Mouse (Mus musculus): ENCODE data around the gene Tmem131l.

Gene Tmem131l

GRCm38 (mm10) chr3:83859071-83859470, 180.9 kb downstream of the Tmem131l start:
- DNase-seq (ENCODE audit: low spot score) = no peak

GRCm38 (mm10) chr3:83857621-83858020, 182.4 kb downstream of the Tmem131l start:
- no peak for DNase-seq (ENCODE audit: low spot score)

GRCm38 (mm10) chr3:83855643-83856042, 184.3 kb downstream of the Tmem131l start:
- no peak for DNase-seq (ENCODE audit: low spot score)

GRCm38 (mm10) chr3:83849341-83849740, 190.6 kb downstream of the Tmem131l start:
- no peak for DNase-seq (ENCODE audit: low spot score)

All from layer of hippocampus, adult 9-10 months (tissue).